Mouse (Mus musculus) neutrophil, adult 5-6 weeks (primary cell): ENCODE results near the gene Litaf. TPM values are rescaled to one million over a fixed set of nuclear protein-coding genes. Genes with fewer than 3 reads are reported as not detected.

Source experiments
- ATAC-seq: fragments of 151-379, 151-347 bp; 2 replicates; pipeline ENCODE4 v1.8.0; 2017; ENCODE audit warnings: mild to moderate bottlenecking, moderate TSS enrichment; ENCODE audit not compliant: insufficient number of reproducible peaks, poor library complexity, low FRiP score, severe bottlenecking; ENCODE audit errors: extremely low read depth
- total RNA-seq: library from RNA; stranded (forward); fragments of 200-1000 nt; gene quantifications from 2 replicates; pipeline ENCODE4 v1.2.3, GENCODE M21; 2017

Litaf gene
- 208 and 209 TPM in 2 replicates for total RNA-seq

GRCm38 (mm10) chr16:11066029-11066832 is at the start of gene Litaf:
Gene Litaf, minus strand, starts transcription at chr16:11066157.
- peak; percentile 85 for ATAC-seq

GRCm38 (mm10) chr16:11109198-11109740 is 43.3 kb upstream of the Litaf start:
- ATAC-seq, result peak; percentile 58; the same call in 1 of the 2 replicates

GRCm38 (mm10) chr16:11104905-11105304 is 38.9 kb upstream of the Litaf start:
- ATAC-seq, result no peak

GRCm38 (mm10) chr16:11097301-11097700 is 31.3 kb upstream of the Litaf start:
- no peak for ATAC-seq

GRCm38 (mm10) chr16:11093717-11094386 is 27.9 kb upstream of the Litaf start:
- ATAC-seq, result no peak

- peak; percentile 36; the same call in 1 of the 2 replicates for ATAC-seq
Observed at GRCm38 (mm10) chr16:11092523-11092922, 26.6 kb upstream of the Litaf start.

- no peak for ATAC-seq
Observed at GRCm38 (mm10) chr16:11092061-11092460, 26.1 kb upstream of the Litaf start.

- peak; percentile 34; the same call in 1 of the 2 replicates for ATAC-seq
Observed at GRCm38 (mm10) chr16:11090836-11091570, 25.0 kb upstream of the Litaf start.

- ATAC-seq, result no peak
Observed at GRCm38 (mm10) chr16:11086856-11087588, 21.1 kb upstream of the Litaf start.

- ATAC-seq, result no peak
Observed at GRCm38 (mm10) chr16:11086299-11086698, 20.3 kb upstream of the Litaf start.

GRCm38 (mm10) chr16:11084181-11084580 is 18.2 kb upstream of the Litaf start:
- ATAC-seq, result no peak

GRCm38 (mm10) chr16:11078216-11078869 is 12.4 kb upstream of the Litaf start:
- ATAC-seq, result no peak

- ATAC-seq, result peak; percentile 87
Observed at GRCm38 (mm10) chr16:11077601-11078201, 11.7 kb upstream of the Litaf start.

- ATAC-seq, result no peak
Observed at GRCm38 (mm10) chr16:11073060-11073459, 7.1 kb upstream of the Litaf start.

- ATAC-seq, result no peak
Observed at GRCm38 (mm10) chr16:11072454-11072853, 6.5 kb upstream of the Litaf start.

GRCm38 (mm10) chr16:11071887-11072286 is 5.9 kb upstream of the Litaf start:
- peak; percentile 44; the same call in 1 of the 2 replicates for ATAC-seq

- ATAC-seq, result no peak
Observed at GRCm38 (mm10) chr16:11071176-11071575, 5.2 kb upstream of the Litaf start.
